Mouse (Mus musculus): ENCODE results near the gene Kcnma1. TPM values are rescaled to one million over a fixed set of nuclear protein-coding genes. Genes with fewer than 3 reads are reported as not detected.

Kcnma1 gene
- polyA plus RNA-seq, 1 experiment = 3.5 TPM

DNA sequence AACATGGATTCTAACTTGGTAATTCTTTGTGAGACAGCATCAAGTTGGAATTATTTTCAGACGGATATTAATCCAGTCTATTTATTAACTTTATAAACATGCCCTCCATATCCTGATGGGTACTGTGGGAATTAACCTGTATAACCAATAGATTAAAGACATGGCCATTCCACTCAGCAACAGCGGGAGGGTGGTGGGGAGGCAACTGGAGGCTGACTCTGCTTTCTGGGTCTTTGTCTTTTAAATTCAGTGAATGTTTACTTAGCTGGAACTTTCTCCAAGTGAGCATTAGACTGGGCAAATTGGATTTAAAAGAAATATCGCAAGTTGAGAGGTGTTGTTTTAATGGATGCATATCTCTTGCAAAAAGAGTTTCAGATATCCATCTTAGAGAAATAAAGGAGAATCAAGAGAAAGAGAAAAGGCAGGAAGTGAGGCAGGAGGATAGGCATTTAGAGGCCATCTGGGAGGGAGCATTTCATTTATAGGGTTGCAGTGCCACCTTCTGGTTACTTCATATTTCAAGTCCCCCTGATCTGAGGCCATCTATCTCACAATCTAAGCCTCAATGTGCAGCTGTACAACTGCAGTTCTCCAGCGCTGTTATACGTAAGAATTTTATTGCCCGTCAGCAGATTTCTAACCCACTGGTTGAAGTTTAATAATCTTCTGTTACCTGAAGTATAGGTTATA lies 613.4 kb downstream of the Kcnma1 start:
- no peak for TF ChIP-seq POLR2A (IDR thresholded peaks at IDR 0.05; ENCODE audit: low read depth, low read length)
- TF ChIP-seq CTCF (IDR thresholded peaks at IDR 0.05; ENCODE audit: extremely low read depth, insufficient read length, insufficient replicate concordance, low read depth, low read length) = no peak
- 14% methylated on average over 6 of the region's 6 CpGs for WGBS
- no peaks in the 10 kb centered on the region for H3K4me1 ChIP-seq (ENCODE audit: control insufficient read depth, insufficient read depth, insufficient read length, low read length)
- H3K36me3 ChIP-seq (ENCODE audit: control insufficient read depth, insufficient read depth, low read length) = no peaks in the 10 kb centered on the region
- no peaks in the 10 kb centered on the region for H3K27me3 ChIP-seq (ENCODE audit: control insufficient read depth, insufficient read depth, low read length)
- no peak overlapping the region for H3K27ac ChIP-seq (ENCODE audit: insufficient read depth, low read depth, low read length)
- H3K4me3 ChIP-seq (ENCODE audit: low read depth, low read length) = no peak overlapping the region

DNA sequence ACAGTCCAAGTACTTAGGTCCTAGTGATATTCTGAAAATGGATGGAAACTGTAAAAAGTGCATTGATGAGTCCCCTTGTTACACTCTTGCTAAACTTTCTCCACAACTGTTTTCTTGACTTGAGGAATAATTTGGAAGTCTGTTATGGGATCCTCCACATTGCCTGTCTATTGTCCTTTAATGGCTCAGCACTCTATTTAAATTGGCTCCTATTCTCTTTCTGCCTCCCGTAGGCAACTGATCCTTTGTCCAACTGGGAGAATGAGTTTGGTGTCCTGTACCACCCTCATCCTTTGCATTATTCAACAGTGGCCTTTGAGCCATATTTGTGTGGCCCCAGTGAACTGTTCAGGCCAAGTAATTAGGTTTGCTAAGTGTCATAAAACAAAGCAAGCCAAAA lies 616.6 kb downstream of the Kcnma1 start:
- Histone ChIP-seq H3K4me3 (ENCODE audit: low read depth, low read length) (no peak overlapping the region), H3K4me1 (ENCODE audit: control insufficient read depth, insufficient read depth, insufficient read length, low read length) (no peaks in the 10 kb centered on the region), H3K27me3 (ENCODE audit: control insufficient read depth, insufficient read depth, low read length) (no peaks in the 10 kb centered on the region), H3K27ac (ENCODE audit: insufficient read depth, low read depth, low read length) (no peak overlapping the region), H3K36me3 (ENCODE audit: control insufficient read depth, insufficient read depth, low read length) (no peaks in the 10 kb centered on the region)
- no peak for TF ChIP-seq CTCF (IDR thresholded peaks at IDR 0.05; ENCODE audit: extremely low read depth, insufficient read length, insufficient replicate concordance, low read depth, low read length)
- TF ChIP-seq POLR2A (IDR thresholded peaks at IDR 0.05; ENCODE audit: low read depth, low read length) = no peak
- WGBS = 65% methylated on average over 1 of the region's 1 CpGs

DNA sequence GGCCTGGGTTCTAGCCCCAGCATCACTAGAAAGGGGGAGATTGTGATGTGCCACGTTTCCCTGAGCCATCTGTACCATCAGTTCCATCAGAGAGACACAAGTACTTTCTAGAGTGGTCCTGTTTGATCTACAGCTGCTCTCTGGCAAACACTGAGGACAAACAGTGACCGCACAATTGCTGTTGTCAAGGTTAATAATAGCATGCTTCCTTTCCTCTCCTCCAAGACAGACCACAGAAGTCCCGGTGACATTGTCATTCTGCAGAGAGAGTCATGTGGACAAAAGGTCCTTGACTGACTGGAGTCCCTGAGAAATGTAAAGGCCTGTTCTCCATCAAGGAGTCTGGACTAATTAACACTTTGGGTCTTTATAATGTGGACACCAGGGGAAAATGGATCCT lies 622.7 kb downstream of the Kcnma1 start:
- Histone ChIP-seq H3K4me1 (ENCODE audit: control insufficient read depth, insufficient read depth, insufficient read length, low read length) (no peaks in the 10 kb centered on the region), H3K27me3 (ENCODE audit: control insufficient read depth, insufficient read depth, low read length) (no peaks in the 10 kb centered on the region), H3K36me3 (ENCODE audit: control insufficient read depth, insufficient read depth, low read length) (no peaks in the 10 kb centered on the region), H3K4me3 (ENCODE audit: low read depth, low read length) (no peak overlapping the region), H3K27ac (ENCODE audit: insufficient read depth, low read depth, low read length) (no peak overlapping the region)
- 33% methylated on average over 3 of the region's 3 CpGs for WGBS
- TF ChIP-seq POLR2A (IDR thresholded peaks at IDR 0.05; ENCODE audit: low read depth, low read length) = no peak

DNA sequence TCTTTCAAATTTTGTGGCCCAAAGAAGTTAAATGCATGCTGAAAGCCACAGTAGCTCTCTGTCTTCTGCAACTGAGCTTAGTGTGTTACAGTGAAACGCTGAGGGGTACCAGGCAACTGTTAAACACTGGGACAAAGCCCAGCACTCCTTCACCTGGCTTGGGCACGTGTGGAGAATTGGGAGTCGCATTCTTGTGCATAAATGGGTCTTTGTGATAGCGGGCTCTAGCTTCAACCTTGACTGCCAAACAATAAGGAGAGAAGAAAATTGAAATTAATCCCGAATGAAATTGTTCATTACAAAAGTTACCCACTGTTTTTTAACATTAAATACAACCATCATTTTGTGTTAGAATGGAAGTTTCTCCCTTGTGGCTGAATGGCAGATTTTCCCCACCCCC lies 623.5 kb downstream of the Kcnma1 start:
- 79% methylated on average over 5 of the region's 5 CpGs for WGBS
- TF ChIP-seq CTCF (IDR thresholded peaks at IDR 0.05; ENCODE audit: extremely low read depth, insufficient read length, insufficient replicate concordance, low read depth, low read length) (no peak), POLR2A (IDR thresholded peaks at IDR 0.05; ENCODE audit: low read depth, low read length) (no peak)

DNA sequence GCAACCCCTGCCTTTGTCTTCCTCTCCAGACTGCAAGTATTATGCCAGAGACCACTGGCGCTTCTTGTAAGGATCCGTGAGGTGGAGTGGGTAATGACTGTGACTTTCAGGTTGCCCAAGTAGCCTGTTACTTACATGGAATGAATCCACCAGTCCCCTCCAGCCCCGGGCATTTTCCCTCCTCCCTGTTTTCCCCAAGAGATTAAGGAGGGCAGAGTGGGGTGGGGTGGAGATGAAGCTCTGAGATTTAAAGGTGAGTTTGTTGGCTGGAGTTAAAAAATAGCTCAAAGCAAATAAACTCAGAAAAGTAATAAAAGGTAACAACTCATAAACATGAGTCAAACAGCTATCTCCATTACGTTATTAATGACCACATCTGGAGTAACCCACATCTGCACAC lies 624.1 kb downstream of the Kcnma1 start:
- no peaks in the 10 kb centered on the region for H3K4me1 ChIP-seq (ENCODE audit: control insufficient read depth, insufficient read depth, insufficient read length, low read length)
- TF ChIP-seq POLR2A (IDR thresholded peaks at IDR 0.05; ENCODE audit: low read depth, low read length) = no peak
- TF ChIP-seq CTCF (IDR thresholded peaks at IDR 0.05; ENCODE audit: extremely low read depth, insufficient read length, insufficient replicate concordance, low read depth, low read length) = no peak

More for the DNA sequence above, 623.5 kb downstream of the Kcnma1 start:
- Histone ChIP-seq H3K4me3 (ENCODE audit: low read depth, low read length) (no peak overlapping the region), H3K27ac (ENCODE audit: insufficient read depth, low read depth, low read length) (no peak overlapping the region), H3K36me3 (ENCODE audit: control insufficient read depth, insufficient read depth, low read length) (no peaks in the 10 kb centered on the region), H3K4me1 (ENCODE audit: control insufficient read depth, insufficient read depth, insufficient read length, low read length) (no peaks in the 10 kb centered on the region), H3K27me3 (ENCODE audit: control insufficient read depth, insufficient read depth, low read length) (no peaks in the 10 kb centered on the region)

DNA sequence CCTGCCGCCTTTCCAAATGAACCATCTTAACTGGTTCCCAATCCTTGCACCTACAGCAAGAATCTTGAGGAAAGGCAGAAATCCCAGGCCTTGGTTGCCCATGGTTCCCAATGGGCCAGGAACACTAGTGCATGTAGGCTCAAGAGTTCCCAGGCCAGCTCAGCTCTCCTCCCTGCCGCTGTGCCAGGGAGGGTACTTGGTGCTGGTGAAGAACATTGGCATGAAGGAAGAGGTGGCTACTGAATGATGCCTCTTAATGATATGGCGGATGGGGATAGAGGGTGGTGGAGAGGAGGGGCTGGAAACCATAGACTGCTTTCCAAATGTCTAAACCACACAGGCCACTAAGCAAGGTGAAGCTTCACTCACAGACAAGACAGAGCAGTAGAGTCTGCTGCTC lies 627.5 kb downstream of the Kcnma1 start:
- 92% methylated on average over 3 of the region's 3 CpGs for WGBS
- no peak for TF ChIP-seq POLR2A (IDR thresholded peaks at IDR 0.05; ENCODE audit: low read depth, low read length)
- no peak for TF ChIP-seq CTCF (IDR thresholded peaks at IDR 0.05; ENCODE audit: extremely low read depth, insufficient read length, insufficient replicate concordance, low read depth, low read length)

More for the DNA sequence above, 624.1 kb downstream of the Kcnma1 start:
- Histone ChIP-seq H3K27ac (ENCODE audit: insufficient read depth, low read depth, low read length) (no peak overlapping the region), H3K36me3 (ENCODE audit: control insufficient read depth, insufficient read depth, low read length) (no peaks in the 10 kb centered on the region), H3K4me3 (ENCODE audit: low read depth, low read length) (no peak overlapping the region), H3K27me3 (ENCODE audit: control insufficient read depth, insufficient read depth, low read length) (no peaks in the 10 kb centered on the region)
- WGBS = 56% methylated on average over 4 of the region's 4 CpGs

DNA sequence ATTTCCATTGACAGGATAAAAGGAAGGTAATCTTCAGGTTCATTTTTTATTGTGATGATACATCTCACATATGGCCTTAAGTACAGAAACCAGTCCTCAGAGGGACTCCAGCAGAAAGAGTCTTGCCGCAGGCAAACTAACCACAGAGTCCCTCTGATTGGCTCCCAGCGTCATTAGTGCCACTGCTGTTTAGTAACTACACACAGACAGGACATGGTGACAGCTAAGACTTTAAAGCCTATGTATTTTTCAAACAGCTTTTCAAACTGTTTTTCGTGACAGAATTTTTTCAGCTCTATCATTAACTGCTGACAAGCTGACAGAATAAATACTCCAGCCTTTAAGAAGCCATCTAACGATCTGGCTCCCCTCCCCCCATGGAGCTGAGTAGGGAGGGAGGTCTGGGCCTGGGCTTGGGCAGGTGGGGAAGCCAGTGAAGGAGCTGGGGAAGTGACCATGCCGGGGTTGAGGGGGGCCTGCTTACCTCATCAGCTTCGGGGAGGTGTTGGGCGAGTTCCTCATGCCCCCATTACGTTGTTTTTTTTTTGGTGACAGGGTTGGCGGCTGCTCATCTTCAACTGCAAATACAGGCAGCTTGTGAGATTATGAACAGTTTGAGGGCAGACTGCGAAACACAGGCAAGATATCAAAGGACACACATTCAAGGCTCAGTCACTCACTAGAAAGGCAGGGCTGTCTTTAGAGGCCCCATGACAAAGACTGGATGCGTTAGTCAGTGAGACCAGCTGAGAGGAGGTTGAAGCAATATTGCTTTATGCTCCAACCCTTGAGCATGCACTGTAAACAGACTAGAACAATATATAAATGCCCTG lies 628.3 kb downstream of the Kcnma1 start:
- 47% methylated on average over 11 of the region's 11 CpGs for WGBS
- no peaks in the 10 kb centered on the region for H3K27me3 ChIP-seq (ENCODE audit: control insufficient read depth, insufficient read depth, low read length)
- TF ChIP-seq CTCF (IDR thresholded peaks at IDR 0.05; ENCODE audit: extremely low read depth, insufficient read length, insufficient replicate concordance, low read depth, low read length) (no peak), POLR2A (IDR thresholded peaks at IDR 0.05; ENCODE audit: low read depth, low read length) (no peak)
- no peak overlapping the region for H3K4me3 ChIP-seq (ENCODE audit: low read depth, low read length)
- H3K4me1 ChIP-seq (ENCODE audit: control insufficient read depth, insufficient read depth, insufficient read length, low read length) = no peaks in the 10 kb centered on the region
- no peak overlapping the region for H3K27ac ChIP-seq (ENCODE audit: insufficient read depth, low read depth, low read length)
- no peaks in the 10 kb centered on the region for H3K36me3 ChIP-seq (ENCODE audit: control insufficient read depth, insufficient read depth, low read length)

More for the DNA sequence above, 627.5 kb downstream of the Kcnma1 start:
- no peak overlapping the region for H3K4me3 ChIP-seq (ENCODE audit: low read depth, low read length)
- no peaks in the 10 kb centered on the region for H3K4me1 ChIP-seq (ENCODE audit: control insufficient read depth, insufficient read depth, insufficient read length, low read length)
- H3K27ac ChIP-seq (ENCODE audit: insufficient read depth, low read depth, low read length) = no peak overlapping the region
- H3K36me3 ChIP-seq (ENCODE audit: control insufficient read depth, insufficient read depth, low read length) = no peaks in the 10 kb centered on the region
- no peaks in the 10 kb centered on the region for H3K27me3 ChIP-seq (ENCODE audit: control insufficient read depth, insufficient read depth, low read length)
